Mouse (Mus musculus) brain, adult 10 weeks (tissue): ENCODE data around the gene Palm. TPM values are rescaled to one million over a fixed set of nuclear protein-coding genes. Genes with fewer than 3 reads are reported as not detected.

Experiments
- polyA plus RNA-seq: library from polyadenylated mRNA; stranded (reverse); fragments of 350-450 nt; fragmentation: Illumina TruSeq; extraction: RNeasy Lipid Tissue Mini Kit (QIAGEN cat#74804); gene quantifications from one replicate; pipeline ENCODE4 v1.2.3, GENCODE M21; 2015; ENCODE audit warnings: low read depth, low replicate concordance

The Palm gene
- 175 TPM for polyA plus RNA-seq

DNA sequence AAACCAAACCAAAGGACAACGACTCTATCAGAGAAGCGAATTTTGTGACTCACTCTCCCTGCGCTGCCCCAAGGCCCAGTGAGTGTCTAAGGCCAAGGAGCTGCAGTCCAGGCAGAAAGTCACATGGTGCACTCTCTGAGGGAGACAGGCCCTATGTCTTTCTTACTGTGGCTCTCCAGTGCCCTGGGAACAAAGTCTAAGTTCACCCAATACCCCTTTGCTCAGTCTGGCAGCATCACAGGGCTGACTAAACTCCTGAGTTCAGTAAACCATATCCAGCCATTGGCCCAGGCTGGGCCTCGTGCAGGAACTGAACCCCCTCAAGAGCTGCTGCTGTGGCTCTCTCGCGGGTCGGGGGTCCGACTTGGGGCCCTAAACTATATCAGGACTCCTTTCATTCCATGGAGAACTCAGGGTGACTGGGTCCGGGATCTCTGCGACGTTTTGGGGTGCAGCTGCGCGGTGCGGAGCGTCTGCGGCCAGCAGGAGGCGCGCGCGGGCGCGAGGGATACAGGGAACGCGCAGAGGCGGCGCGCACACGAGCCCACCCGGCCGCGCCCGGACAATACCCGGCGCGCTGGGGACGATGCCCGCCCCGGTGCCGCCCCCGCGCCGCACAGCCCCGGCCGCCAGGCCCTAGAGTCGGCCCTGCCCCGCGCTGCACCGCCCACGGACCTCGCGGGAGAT, at the start of gene Palm:
Gene Palm (plus strand): TSS at position 522 of the 687 bp plus-strand sequence.

DNA sequence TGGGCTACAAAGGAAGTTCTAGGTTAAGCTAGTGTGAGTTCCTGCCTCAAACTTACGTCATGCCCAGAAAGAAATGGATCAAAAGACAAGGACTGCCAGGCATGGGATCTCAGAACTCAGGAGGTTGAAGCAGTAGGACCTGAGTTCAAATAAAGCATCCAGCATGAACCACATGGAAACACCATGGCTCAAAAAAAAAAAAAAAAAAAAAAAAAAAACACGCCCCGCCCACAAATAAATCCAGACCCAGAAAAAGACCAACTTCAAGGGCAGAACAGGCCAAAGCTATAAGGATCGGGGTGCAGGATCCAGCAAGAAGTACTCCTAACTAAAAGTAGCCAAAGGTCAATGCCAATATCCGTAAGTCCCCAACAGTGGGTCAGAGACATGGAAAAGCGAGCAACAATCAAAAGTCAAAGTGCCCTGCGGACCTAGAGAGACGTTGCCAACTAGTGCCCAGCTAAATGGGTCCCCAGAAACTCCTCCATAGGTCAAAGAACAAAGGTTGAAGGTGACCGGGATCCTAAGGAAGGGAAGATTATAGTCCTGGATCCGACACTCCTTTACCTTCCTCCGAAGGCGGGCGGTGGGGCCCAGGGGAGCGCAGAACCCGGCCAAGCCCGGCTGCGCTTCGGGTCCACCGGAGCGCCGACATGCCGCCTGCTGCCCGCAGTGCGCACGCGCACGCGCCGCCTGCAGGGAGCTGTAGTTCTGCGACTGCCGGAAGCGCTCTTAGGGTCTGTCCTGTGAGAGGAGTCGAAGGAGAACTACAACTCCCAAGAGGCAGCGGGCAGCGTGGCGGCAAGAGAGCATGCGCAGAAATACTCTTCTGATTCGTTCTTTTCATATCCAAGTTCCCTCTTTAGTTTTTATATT, 47.2 kb upstream of the Palm start, which contains the start of gene Polrmt:
Gene Polrmt (minus strand): TSS at position 684 of the 876 bp plus-strand sequence.

GRCm38 (mm10) chr10:79754856-79755516, 38.4 kb upstream of the Palm start, which contains the start of gene Fgf22:
Gene Fgf22, plus strand, starts transcription at chr10:79755076.

GRCm38 (mm10) chr10:79766508-79767325, 26.7 kb upstream of the Palm start, which contains the start of gene Rnf126:
Gene Rnf126, minus strand, starts transcription at chr10:79766952.

GRCm38 (mm10) chr10:79777103-79777531, 16.3 kb upstream of the Palm start, which contains the start of gene Fstl3:
Gene Fstl3, plus strand, starts transcription at chr10:79777272.

DNA sequence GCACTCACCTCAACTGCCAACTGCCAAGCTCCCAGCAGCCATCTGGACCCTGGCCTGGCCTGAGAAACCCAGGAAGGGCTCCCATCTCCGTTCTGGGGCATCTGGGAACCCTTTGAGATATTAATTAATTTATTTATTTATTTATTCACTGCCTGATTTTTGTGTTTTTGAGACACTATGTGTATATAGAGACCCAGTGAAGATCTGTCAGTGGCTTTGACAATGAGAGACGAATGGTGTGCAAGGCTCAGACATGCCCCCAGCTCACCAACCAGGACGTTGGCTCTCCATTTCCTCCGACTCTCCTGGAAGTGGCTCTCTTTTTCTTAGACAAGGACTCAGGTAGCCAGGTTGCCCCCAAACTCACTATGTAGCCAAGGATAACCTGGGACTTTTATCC, 2.5 kb upstream of the Palm start, which contains the start of gene Prss57:
Gene Prss57 (minus strand): TSS at position 101 of the 400 bp plus-strand sequence.

DNA sequence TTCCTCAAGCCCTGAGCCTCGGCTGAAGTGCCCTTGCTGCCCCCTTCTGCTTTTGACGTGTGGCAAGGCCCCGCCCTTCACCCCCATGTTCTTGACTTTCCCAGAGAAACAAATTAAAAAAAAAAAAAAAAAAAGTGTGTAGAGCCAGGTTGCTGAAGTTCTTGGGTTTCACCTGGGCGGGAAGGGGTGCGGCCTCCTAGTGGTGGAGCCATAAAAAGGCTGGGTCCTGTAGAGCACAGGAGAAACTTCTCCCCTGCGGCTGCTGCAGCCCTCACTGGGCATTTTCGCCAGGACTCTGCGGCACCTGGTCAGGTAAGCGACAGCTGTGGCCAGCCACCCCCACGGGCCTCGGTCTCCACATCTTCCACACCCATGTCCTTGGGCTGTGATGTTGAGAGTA, 27.4 kb downstream of the Palm start, which contains the start of gene Misp:
Gene Misp (plus strand): TSS at position 208 of the 400 bp plus-strand sequence.

GRCm38 (mm10) chr10:79853860-79854795, 60.8 kb downstream of the Palm start, which contains the start of gene Ptbp1:
Gene Ptbp1, plus strand, starts transcription at chr10:79854427.

Other genes with a start within 250 kb of the Palm start
- 38.8 TPM for gene Mier2, start 238.4 kb upstream of the Palm start, polyA plus RNA-seq
- gene Theg, start 206.2 kb upstream of the Palm start, polyA plus RNA-seq = 1.4 TPM
- gene C2cd4c, start 179.5 kb upstream of the Palm start, polyA plus RNA-seq = 7.5 TPM
- 35.0 TPM for gene Shc2, start 155.7 kb upstream of the Palm start, polyA plus RNA-seq
- 0.51 TPM for gene Odf3l2, start 147.8 kb upstream of the Palm start, polyA plus RNA-seq
- gene Madcam1, start 129.0 kb upstream of the Palm start, polyA plus RNA-seq = not detected
- gene Tpgs1, start 124.2 kb upstream of the Palm start, polyA plus RNA-seq = 74.3 TPM
- gene Cdc34, start 111.4 kb upstream of the Palm start, polyA plus RNA-seq = 97.1 TPM
- gene Gzmm, start 104.6 kb upstream of the Palm start, polyA plus RNA-seq = 1.4 TPM
- gene Bsg, start 89.1 kb upstream of the Palm start, polyA plus RNA-seq = 910 TPM
- gene Hcn2, start 76.9 kb upstream of the Palm start, polyA plus RNA-seq = 80.2 TPM
- 35.3 TPM for gene Polrmt, start 47.0 kb upstream of the Palm start, polyA plus RNA-seq
- gene Fgf22, start 38.5 kb upstream of the Palm start, polyA plus RNA-seq = 4.3 TPM
- gene Rnf126, start 26.6 kb upstream of the Palm start, polyA plus RNA-seq = 69.6 TPM
- gene Fstl3, start 16.3 kb upstream of the Palm start, polyA plus RNA-seq = 2.0 TPM
- 0.85 TPM for gene Prss57, start 2.6 kb upstream of the Palm start, polyA plus RNA-seq
- gene Misp, start 27.4 kb downstream of the Palm start, polyA plus RNA-seq = not detected
- gene Ptbp1, start 60.9 kb downstream of the Palm start, polyA plus RNA-seq = 25.7 TPM
- 3.6 TPM for gene Prtn3, start 80.9 kb downstream of the Palm start, polyA plus RNA-seq
- gene Plppr3, start 81.1 kb downstream of the Palm start, polyA plus RNA-seq = 49.3 TPM
- gene Elane, start 92.7 kb downstream of the Palm start, polyA plus RNA-seq = not detected
- gene Cfd, start 97.3 kb downstream of the Palm start, polyA plus RNA-seq = not detected
- 32.0 TPM for gene Med16, start 115.4 kb downstream of the Palm start, polyA plus RNA-seq
- not detected for gene Gm26602, start 117.3 kb downstream of the Palm start, polyA plus RNA-seq
- 4.0 TPM for gene Kiss1r, start 123.4 kb downstream of the Palm start, polyA plus RNA-seq
- gene R3hdm4, start 127.6 kb downstream of the Palm start, polyA plus RNA-seq = 241 TPM
- 2.3 TPM for gene Arid3a, start 133.5 kb downstream of the Palm start, polyA plus RNA-seq
- gene Wdr18, start 166.6 kb downstream of the Palm start, polyA plus RNA-seq = 34.3 TPM
- not detected for gene Grin3b, start 177.1 kb downstream of the Palm start, polyA plus RNA-seq
- 89.3 TPM for gene Tmem259, start 190.8 kb downstream of the Palm start, polyA plus RNA-seq
- gene Cnn2, start 195.0 kb downstream of the Palm start, polyA plus RNA-seq = 6.4 TPM
- gene Abca7, start 202.9 kb downstream of the Palm start, polyA plus RNA-seq = 8.2 TPM
- 3.5 TPM for gene Arhgap45, start 223.1 kb downstream of the Palm start, polyA plus RNA-seq
- gene Polr2e, start 246.2 kb downstream of the Palm start, polyA plus RNA-seq = 134 TPM